Mouse (Mus musculus): Measurements from ENCODE around the gene Slc35b1. TPM values are rescaled to one million over a fixed set of nuclear protein-coding genes. Genes with fewer than 3 reads are reported as not detected.
"Not testable (repeated sequence)": the region's sequence is repeated elsewhere in the genome, so short reads cannot be mapped to it uniquely, and the experiment has no call there.

Gene Slc35b1
- polyA plus RNA-seq, 1 experiment = 35.9 TPM

DNA sequence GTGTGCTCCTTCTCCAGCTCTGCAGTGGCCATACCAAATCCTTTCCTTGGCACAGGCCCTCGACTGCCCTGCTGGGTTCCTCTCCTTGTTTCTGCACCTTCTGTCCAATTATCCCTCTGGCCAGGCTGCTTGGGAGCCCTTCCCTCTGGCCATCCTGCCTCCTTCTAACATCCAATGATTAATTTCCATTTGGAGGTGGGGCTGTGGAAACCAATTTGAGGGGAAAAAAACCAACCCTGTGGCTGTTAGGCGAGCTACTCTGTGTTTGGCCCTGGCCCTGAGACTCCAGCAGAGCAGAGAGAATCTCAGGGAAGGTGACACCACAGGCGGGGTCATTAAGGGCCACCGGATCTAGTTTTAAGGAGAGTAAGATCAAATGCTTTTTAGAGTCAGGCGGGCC lies 17.7 kb downstream of the Slc35b1 start:
- TF ChIP-seq CTCF (IDR thresholded peaks at IDR 0.05; ENCODE audit: low read depth, low read length) = no peak
- TF ChIP-seq POLR2A (IDR thresholded peaks at IDR 0.05; ENCODE audit: borderline replicate concordance, low read depth, low read length) = no peak
- no peak overlapping the region for H3K27ac ChIP-seq (ENCODE audit: insufficient read depth, low read depth, low read length)
- H3K4me3 ChIP-seq (ENCODE audit: insufficient read depth, low read length) = no peak overlapping the region

DNA sequence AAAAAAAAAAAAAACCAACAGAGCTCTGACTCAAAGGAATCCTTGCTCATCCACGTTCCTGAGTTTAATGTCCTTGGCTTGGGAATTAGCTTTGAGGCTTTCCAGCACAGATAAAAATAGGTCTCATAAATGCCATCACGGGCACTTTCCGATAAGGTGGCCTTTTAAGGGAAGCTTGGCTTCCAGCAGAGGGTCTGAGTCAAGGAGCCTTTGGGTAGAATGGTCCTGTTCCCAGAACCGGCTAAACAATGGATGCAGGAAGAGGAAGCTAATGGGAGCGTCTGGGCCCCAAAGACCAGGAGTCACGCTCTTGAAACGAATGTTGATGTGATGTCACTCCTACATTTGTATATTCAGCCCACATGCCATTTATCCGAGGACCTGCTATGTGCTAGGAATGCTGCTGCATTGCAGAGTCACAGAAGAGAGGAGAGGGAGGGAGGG lies 18.2 kb downstream of the Slc35b1 start:
- TF ChIP-seq CTCF (IDR thresholded peaks at IDR 0.05; ENCODE audit: low read depth, low read length) (no peak), POLR2A (IDR thresholded peaks at IDR 0.05; ENCODE audit: borderline replicate concordance, low read depth, low read length) (no peak)
- H3K27ac ChIP-seq (ENCODE audit: insufficient read depth, low read depth, low read length) = no peak overlapping the region
- H3K4me3 ChIP-seq (ENCODE audit: insufficient read depth, low read length) = no peak overlapping the region
- peaks cover 8% of the 10 kb centered on the region for H3K4me1 ChIP-seq (ENCODE audit: control insufficient read depth, insufficient read depth, low read length)

More for the DNA sequence above, 17.7 kb downstream of the Slc35b1 start:
- H3K4me1 ChIP-seq (ENCODE audit: control insufficient read depth, insufficient read depth, low read length) = peaks cover 8% of the 10 kb centered on the region

DNA sequence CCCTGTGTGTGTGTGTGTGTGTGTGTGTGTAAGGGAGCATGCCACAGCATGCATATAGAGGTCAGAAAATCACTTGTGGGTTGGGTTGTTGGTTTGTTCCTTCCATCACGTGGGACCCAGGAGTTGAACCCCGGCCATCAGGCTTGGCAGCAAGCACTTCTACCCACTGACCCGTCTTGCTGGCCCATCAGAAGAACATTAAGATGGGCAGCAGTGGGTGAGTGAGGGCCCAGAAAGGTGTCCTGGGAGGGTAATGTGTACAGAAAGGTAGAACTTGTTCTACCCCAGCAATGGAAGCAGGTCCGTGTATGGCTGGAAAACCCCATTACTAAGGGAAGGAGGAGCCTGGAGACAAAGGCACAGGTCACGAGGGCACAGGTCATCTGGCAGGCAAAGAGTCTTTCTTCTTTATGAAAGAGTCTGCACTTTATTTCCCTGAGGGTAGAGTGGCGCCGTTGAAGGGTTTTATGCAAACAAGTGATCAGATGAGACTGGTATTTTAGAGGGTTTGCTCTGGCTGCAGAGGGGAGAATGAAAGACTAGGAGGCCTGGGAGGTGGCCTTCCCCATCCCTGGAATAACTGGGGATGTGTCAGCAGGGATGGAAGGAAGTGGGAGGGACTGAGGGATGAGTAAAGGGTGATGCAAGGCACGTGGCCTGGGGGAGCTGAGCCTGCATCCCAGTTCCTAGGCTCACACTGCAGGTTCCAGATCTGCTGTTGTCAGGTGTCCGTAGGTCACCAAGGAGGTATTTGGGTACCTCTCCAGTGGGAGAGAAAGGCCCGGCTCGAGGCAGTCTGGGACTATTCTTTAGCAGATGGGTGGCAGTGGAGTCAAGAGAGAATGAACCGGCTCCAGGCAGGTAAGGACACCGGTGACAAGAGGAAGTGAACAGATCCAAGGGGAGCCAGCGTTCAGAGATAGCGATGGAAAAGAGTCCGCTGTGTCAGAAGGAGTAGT lies 19.2 kb downstream of the Slc35b1 start:
- H3K4me3 ChIP-seq (ENCODE audit: insufficient read depth, low read length) = no peak overlapping the region
- H3K27ac ChIP-seq (ENCODE audit: insufficient read depth, low read depth, low read length) = no peak overlapping the region
- H3K4me1 ChIP-seq (ENCODE audit: control insufficient read depth, insufficient read depth, low read length) = peaks cover 8% of the 10 kb centered on the region
- peak; percentile 4; the same call in 1 of the 2 replicates for TF ChIP-seq CTCF (IDR thresholded peaks at IDR 0.05; ENCODE audit: low read depth, low read length)
- TF ChIP-seq POLR2A (IDR thresholded peaks at IDR 0.05; ENCODE audit: borderline replicate concordance, low read depth, low read length) = no peak

DNA sequence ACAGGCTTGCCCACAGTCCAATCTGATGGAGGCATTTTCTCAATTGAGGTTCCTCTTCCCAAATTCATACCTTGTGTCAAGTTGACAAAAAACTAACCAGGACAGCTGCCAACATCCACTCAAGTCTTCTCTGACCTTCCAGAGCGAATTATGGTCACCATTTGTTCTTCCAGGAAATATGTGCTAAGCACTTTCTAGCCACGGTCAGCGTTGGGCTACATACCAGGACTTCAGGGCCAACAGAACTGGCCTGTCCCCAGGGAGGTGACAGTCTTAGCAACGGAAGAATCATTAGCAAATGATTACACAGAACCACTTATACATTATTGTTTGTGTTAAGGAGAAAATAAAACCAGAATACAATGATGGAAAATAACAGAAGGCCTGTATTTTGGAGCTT lies 21.3 kb downstream of the Slc35b1 start:
- Histone ChIP-seq H3K27ac (ENCODE audit: insufficient read depth, low read depth, low read length) (no peak overlapping the region), H3K4me1 (ENCODE audit: control insufficient read depth, insufficient read depth, low read length) (peaks cover 8% of the 10 kb centered on the region), H3K4me3 (ENCODE audit: insufficient read depth, low read length) (no peak overlapping the region)
- no peak for TF ChIP-seq POLR2A (IDR thresholded peaks at IDR 0.05; ENCODE audit: borderline replicate concordance, low read depth, low read length)
- no peak for TF ChIP-seq CTCF (IDR thresholded peaks at IDR 0.05; ENCODE audit: low read depth, low read length)

DNA sequence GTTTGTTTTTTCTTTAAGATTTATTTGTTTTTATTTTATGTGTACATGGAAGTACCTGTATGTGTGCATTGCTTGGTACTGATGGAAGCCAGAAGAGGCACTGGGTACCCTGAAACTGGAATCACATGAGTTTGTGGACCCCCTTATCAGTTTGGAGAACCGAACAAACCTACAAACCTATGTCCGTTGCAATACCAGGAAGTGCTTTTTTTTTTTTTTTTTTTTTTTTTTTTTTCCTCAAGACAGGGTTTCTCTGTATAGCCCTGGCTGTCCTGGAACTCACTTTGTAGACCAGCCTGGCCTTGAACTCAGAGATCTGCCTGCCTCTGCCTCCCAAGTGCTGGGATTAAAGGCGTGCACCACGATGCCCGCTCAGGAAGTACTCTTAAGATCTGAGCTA lies 21.9 kb downstream of the Slc35b1 start:
- not testable (repeated sequence) for H3K4me3 ChIP-seq (ENCODE audit: insufficient read depth, low read length); H3K4me1 ChIP-seq (ENCODE audit: control insufficient read depth, insufficient read depth, low read length); H3K27ac ChIP-seq (ENCODE audit: insufficient read depth, low read depth, low read length)

DNA sequence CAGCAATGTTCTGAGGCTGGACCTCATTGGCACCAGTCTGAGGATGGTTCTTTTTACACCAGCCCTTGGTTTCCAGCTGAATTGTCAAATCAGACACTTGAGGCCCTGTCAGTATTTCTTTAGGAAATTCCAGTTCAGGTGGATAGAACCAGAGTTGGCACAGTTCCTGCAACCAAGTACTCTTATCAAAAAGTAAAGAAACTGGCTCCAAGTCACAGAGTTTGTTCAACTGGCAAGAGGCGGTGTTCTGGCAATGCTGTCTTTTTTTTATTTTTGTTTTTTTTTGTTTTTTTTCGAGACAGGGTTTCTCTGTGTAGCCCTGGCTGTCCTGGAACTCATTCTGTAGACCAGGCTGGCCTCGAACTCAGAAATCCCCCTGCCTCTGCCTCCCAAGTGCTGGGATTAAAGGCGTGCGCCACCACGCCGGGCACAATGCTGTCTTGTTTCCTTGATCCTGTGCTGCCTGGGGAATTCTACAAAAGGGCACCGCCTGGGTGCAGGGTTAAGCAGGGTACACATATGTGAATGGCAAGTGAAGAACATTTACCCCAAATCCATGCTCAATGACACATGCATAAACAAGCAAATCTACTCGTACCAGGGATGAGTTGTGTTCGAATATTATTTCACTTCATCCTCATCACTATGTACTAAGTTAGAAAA lies 25.1 kb downstream of the Slc35b1 start:
- TF ChIP-seq CTCF (IDR thresholded peaks at IDR 0.05; ENCODE audit: low read depth, low read length) (no peak), POLR2A (IDR thresholded peaks at IDR 0.05; ENCODE audit: borderline replicate concordance, low read depth, low read length) (no peak)
- H3K4me3 ChIP-seq (ENCODE audit: insufficient read depth, low read length) = no peak overlapping the region
- H3K4me1 ChIP-seq (ENCODE audit: control insufficient read depth, insufficient read depth, low read length) = peaks cover 15% of the 10 kb centered on the region
- H3K27ac ChIP-seq (ENCODE audit: insufficient read depth, low read depth, low read length) = no peak overlapping the region

DNA sequence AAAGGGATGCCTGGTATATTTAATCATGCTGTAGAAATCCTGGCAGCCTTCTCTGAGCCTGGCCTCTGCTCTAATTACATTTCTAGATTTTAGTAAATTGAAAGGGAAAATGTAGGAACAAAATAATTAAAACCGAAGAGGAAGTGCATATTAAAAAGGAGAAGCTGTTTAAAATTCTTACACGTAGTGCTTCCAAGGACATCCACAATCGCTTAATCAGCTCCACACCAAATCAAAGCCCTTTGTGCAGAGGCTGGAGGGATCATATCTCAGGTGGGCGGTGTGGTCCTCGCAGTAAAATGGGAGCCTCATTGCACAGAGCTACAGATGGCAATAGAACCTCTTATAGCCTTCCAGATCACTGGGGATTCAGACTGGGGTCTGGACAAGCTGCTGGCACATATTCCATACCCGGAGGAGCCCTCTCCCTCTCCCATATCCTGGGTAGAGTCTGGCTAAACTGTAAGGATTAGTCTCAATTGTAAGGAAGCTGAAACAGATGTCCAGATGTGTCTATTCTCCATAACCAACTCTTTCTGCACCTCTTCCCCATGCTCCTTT lies 27.0 kb downstream of the Slc35b1 start:
- Histone ChIP-seq H3K27ac (ENCODE audit: insufficient read depth, low read depth, low read length) (peak overlapping the region; percentile 8), H3K4me1 (ENCODE audit: control insufficient read depth, insufficient read depth, low read length) (peaks cover 19% of the 10 kb centered on the region), H3K4me3 (ENCODE audit: insufficient read depth, low read length) (no peak overlapping the region)
- TF ChIP-seq CTCF (IDR thresholded peaks at IDR 0.05; ENCODE audit: low read depth, low read length) = no peak
- TF ChIP-seq POLR2A (IDR thresholded peaks at IDR 0.05; ENCODE audit: borderline replicate concordance, low read depth, low read length) = no peak

DNA sequence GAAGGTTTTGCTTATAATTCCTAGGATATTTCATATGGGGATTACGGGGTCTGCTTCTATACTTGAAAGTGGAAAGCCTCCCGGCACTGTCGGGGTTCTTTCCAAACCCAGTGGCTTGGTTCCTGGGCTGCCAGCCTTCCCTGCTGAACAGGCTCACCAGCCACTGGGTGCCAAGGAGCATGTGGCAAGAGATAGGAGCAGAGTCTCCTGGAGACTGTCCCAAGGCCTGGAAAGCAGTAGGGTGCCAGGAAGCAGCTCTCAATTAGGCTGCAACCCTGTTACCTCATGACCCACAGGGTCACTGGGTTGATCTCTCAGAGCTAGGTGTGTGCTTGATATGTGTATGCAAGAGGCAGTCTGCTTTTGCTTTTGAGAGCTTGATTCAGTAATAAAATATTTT lies 28.1 kb downstream of the Slc35b1 start:
- H3K4me3 ChIP-seq (ENCODE audit: insufficient read depth, low read length) = no peak overlapping the region
- no peak overlapping the region for H3K27ac ChIP-seq (ENCODE audit: insufficient read depth, low read depth, low read length)
- TF ChIP-seq CTCF (IDR thresholded peaks at IDR 0.05; ENCODE audit: low read depth, low read length) (no peak), POLR2A (IDR thresholded peaks at IDR 0.05; ENCODE audit: borderline replicate concordance, low read depth, low read length) (no peak)
- H3K4me1 ChIP-seq (ENCODE audit: control insufficient read depth, insufficient read depth, low read length) = peaks cover 27% of the 10 kb centered on the region

DNA sequence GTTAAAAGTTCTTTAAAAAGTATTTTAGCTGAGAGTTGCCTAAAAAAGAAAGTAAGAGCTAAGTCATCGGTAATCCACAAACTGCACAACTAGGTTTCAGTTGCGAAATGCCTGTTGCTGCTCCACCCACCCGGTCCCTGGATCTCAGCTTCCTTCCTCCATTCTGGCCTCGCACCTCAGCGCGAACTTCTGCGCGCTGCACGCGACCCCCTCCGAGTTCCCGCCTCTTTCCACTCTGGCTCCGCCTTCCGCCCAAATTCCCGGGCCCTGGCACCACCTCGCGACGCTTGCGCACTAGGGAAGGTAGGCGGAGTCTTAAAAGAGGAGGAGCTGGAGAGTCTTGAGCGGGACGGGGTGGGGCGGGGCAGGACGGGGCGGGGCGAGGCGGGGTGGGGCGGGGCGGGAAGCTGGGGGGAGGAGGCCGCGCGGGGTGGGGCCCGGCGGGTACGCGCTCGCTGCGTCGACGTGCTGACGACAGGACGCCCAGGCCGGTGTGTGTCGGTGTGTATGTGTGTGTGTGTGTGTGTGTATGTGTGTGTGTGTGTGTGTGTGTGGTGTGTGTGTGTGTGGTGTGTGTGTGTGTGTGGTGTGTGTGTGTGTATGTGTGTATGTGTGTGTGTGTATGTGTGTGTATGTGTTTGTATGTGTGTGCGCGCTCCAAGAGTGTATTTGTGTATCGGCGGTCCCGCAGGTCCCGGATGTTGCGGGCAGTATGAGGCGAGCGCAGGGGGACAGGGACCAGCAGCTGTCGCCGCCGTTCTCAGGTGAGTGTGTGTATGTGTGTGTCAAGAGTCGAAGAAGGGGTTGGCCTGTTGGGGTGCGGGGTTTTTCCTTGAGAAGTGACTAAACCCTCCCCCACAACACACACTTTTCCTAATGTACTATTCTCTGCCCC lies 29.4 kb downstream of the Slc35b1 start, which contains the start of gene Spop:
Spop (plus strand) TSS at position 440 of the 895 bp plus-strand sequence.
- Histone ChIP-seq H3K4me1 (ENCODE audit: control insufficient read depth, insufficient read depth, low read length) (peaks cover 32% of the 10 kb centered on the region), H3K4me3 (ENCODE audit: insufficient read depth, low read length) (peak within 1 kb of the TSS; percentile 79), H3K27ac (ENCODE audit: insufficient read depth, low read depth, low read length) (peak within 1 kb of the TSS; percentile 97)
- no peak for TF ChIP-seq CTCF (IDR thresholded peaks at IDR 0.05; ENCODE audit: low read depth, low read length)
- TF ChIP-seq POLR2A (IDR thresholded peaks at IDR 0.05; ENCODE audit: borderline replicate concordance, low read depth, low read length) = no peak
